Mouse (Mus musculus) lung, adult 18-20 months (tissue): ENCODE measurements at regions not wholly inside any gene's neighbourhood (a gene's known extent, or its start where the extent isn't known, plus 50 kb on each side); places are given as distances from the start of the nearest gene placed in this dataset.

Source experiments
- DNase-seq, 2 experiments: peaks; one replicate each; pipeline ENCODE4 v3.0.0; 2022; ENCODE audit warnings: mixed read lengths in 2 of 2

DNA sequence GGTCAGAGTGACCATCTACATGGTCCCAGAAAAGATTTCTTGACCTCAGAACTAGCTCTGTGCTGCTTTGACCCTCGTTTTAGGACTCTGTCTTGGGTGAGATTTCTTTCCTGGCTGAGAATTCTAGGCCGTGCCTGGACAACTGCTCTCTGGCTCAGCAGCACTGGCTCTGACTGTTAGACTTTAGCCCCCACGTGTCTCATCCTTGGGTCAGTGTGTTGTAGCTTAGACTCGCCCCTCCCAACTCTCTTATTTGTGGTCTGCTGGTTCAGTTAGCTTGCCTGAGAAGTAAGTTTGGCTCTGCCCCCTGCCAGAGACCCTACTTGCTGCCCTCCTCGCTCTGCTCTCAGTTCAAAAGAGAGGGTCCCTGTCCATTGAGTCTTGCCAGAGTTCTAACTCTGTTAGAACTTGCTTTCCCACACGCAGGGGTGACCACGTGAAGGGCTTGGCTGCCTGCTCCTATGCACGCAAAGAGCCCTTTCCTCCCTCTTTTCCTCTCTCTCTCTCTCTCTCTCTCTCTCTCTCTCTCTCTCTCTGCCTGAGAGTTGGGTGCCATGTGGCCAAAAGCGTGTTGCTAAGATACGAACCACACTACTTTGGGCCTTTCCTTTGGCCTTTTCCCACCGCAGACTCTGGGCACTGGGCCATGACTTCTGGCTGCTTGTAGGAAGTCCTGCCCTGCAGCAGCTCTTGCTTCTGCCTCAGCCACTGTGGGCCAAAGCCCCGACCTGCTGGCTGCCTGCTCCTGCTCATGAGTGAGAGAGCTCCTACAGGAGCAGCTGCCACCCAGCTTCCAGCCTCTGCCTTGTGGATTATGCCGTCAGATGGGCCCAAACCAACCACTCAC lies 344.2 kb upstream of the Amot start:
- DNase-seq: peak; percentile 4 to 13

DNA sequence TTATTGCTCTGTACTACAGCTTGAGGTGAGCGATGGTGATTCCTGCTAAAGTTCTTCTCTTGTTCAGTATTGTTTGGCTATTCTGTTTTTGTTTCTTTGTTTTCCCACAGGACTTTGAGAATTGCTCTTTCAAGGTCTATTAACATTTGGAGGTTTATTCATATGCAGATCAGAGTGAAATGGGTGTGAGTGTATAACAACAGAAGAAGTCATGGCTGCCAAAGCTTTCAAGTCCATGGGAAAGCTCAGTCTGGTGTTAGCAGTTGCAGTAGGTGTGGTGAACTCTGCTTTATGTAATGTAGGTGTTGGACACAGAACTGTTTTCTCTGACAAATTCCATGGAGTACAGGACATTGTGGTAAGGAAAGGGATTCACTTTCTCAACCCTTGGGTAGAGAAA lies 328.1 kb upstream of the Amot start:
- DNase-seq: no peak

DNA sequence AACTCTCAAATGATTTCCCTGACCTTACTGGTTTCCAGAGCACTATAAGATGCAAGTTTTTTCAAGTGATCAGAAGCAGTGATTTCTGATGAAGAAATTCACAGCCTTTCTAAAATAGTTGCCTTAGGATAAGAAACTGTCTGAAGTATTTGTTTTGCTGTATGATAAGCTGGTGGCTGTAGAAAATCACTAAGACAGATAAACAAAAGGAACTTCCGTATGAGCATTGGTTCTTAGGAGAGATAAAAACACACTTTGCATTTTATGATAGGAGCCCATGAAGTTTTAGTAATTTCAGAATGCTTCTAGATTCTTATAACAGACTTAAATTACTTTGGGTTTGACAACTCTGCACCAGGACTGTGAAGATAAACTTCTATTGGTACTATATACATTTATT lies 308.0 kb upstream of the Amot start:
- no peak for DNase-seq
